Mouse (Mus musculus): ENCODE measurements around the gene Zfp148. TPM values are rescaled to one million over a fixed set of nuclear protein-coding genes. Genes with fewer than 3 reads are reported as not detected.
"Not testable (repeated sequence)": the region's sequence is repeated elsewhere in the genome, so short reads cannot be mapped to it uniquely, and the experiment has no call there.

The Zfp148 gene
- total RNA-seq, 2 experiments from 2014 or later: 24.9 to 53.3 TPM

- peak; percentile 32 for ATAC-seq (ENCODE audit: poor library complexity, severe bottlenecking)
These were observed 412 bp downstream of the Zfp148 start for GRCm38 (mm10) chr16:33380882-33381613.

GRCm38 (mm10) chr16:33381614-33382245, 1.1 kb downstream of the Zfp148 start:
- no peak for ATAC-seq (ENCODE audit: poor library complexity, severe bottlenecking)

GRCm38 (mm10) chr16:33382341-33382740, 1.7 kb downstream of the Zfp148 start:
- ATAC-seq (ENCODE audit: poor library complexity, severe bottlenecking): no peak

GRCm38 (mm10) chr16:33383584-33383983, 2.9 kb downstream of the Zfp148 start:
- no peak for ATAC-seq (ENCODE audit: poor library complexity, severe bottlenecking)

GRCm38 (mm10) chr16:33384057-33384456, 3.4 kb downstream of the Zfp148 start:
- not testable (repeated sequence) for ATAC-seq (ENCODE audit: poor library complexity, severe bottlenecking)

GRCm38 (mm10) chr16:33387013-33387412, 6.4 kb downstream of the Zfp148 start:
- ATAC-seq (ENCODE audit: poor library complexity, severe bottlenecking): no peak

GRCm38 (mm10) chr16:33387420-33387819, 6.8 kb downstream of the Zfp148 start:
- no peak for ATAC-seq (ENCODE audit: poor library complexity, severe bottlenecking)

- ATAC-seq (ENCODE audit: poor library complexity, severe bottlenecking): peak; percentile 99
These were observed 19.5 kb downstream of the Zfp148 start for GRCm38 (mm10) chr16:33399913-33400782.

GRCm38 (mm10) chr16:33400943-33401342, 20.3 kb downstream of the Zfp148 start:
- no peak for ATAC-seq (ENCODE audit: poor library complexity, severe bottlenecking)

GRCm38 (mm10) chr16:33403258-33403657, 22.6 kb downstream of the Zfp148 start:
- no peak for ATAC-seq (ENCODE audit: poor library complexity, severe bottlenecking)

- no peak for ATAC-seq (ENCODE audit: poor library complexity, severe bottlenecking)
These were observed 23.4 kb downstream of the Zfp148 start for GRCm38 (mm10) chr16:33404055-33404454.

- ATAC-seq (ENCODE audit: poor library complexity, severe bottlenecking): no peak
These were observed 24.9 kb downstream of the Zfp148 start for GRCm38 (mm10) chr16:33405487-33405886.

- ATAC-seq (ENCODE audit: poor library complexity, severe bottlenecking): no peak
These were observed 29.5 kb downstream of the Zfp148 start for GRCm38 (mm10) chr16:33410151-33410550.

GRCm38 (mm10) chr16:33410605-33411004, 30.0 kb downstream of the Zfp148 start:
- no peak for ATAC-seq (ENCODE audit: poor library complexity, severe bottlenecking)

GRCm38 (mm10) chr16:33414191-33414590, 33.6 kb downstream of the Zfp148 start:
- ATAC-seq (ENCODE audit: poor library complexity, severe bottlenecking): no peak

GRCm38 (mm10) chr16:33415607-33416006, 35.0 kb downstream of the Zfp148 start:
- ATAC-seq (ENCODE audit: poor library complexity, severe bottlenecking): no peak

GRCm38 (mm10) chr16:33428327-33428726, 47.7 kb downstream of the Zfp148 start:
- no peak for ATAC-seq (ENCODE audit: poor library complexity, severe bottlenecking)

GRCm38 (mm10) chr16:33431660-33432059, 51.0 kb downstream of the Zfp148 start:
- no peak for ATAC-seq (ENCODE audit: poor library complexity, severe bottlenecking)

GRCm38 (mm10) chr16:33441065-33441464, 60.4 kb downstream of the Zfp148 start:
- ATAC-seq (ENCODE audit: poor library complexity, severe bottlenecking): no peak

- no peak for ATAC-seq (ENCODE audit: poor library complexity, severe bottlenecking)
These were observed 66.2 kb downstream of the Zfp148 start for GRCm38 (mm10) chr16:33446830-33447229.

GRCm38 (mm10) chr16:33453826-33454225, 73.2 kb downstream of the Zfp148 start:
- 0 out of 2 replicates have a peak, but pooled peaks have one; percentile 10 for ATAC-seq (ENCODE audit: poor library complexity, severe bottlenecking)

All from megakaryocyte, adult 5-6 weeks (primary cell).